Mouse (Mus musculus): ENCODE measurements around the gene Crhr2.
A peak's percentile ranks its signal among the peaks of the same experiment; 100 is the strongest.

GRCm38 (mm10) chr6:55090639-55091038 is 42.2 kb downstream of the Crhr2 start:
- TF ChIP-seq CTCF (IDR thresholded peaks at IDR 0.05; ENCODE audit: control insufficient read depth, insufficient read depth, insufficient replicate concordance, low read depth, low read length) (0 out of 2 replicates have a peak, but pooled peaks have one; percentile 10), POLR2A (IDR thresholded peaks at IDR 0.05; ENCODE audit: control insufficient read depth, low read depth, low read length) (no peak)

All from testis, adult 2 months (tissue).